Mouse (Mus musculus): ENCODE data around the gene Top2a. TPM values are rescaled to one million over a fixed set of nuclear protein-coding genes. Genes with fewer than 3 reads are reported as not detected.

Top2a gene
- polyA plus RNA-seq, 1 experiment from 2014 or later = 97.6 TPM

- Histone ChIP-seq H3K9ac (replicated peaks; ENCODE audit: low read depth, low read length) (no peak overlapping the region), H3K36me3 (ENCODE audit: control insufficient read depth, insufficient read depth) (no peaks in the 10 kb centered on the region)
These were observed 36.4 kb upstream of the Top2a start for GRCm38 (mm10) chr11:99060435-99060834.

DNA sequence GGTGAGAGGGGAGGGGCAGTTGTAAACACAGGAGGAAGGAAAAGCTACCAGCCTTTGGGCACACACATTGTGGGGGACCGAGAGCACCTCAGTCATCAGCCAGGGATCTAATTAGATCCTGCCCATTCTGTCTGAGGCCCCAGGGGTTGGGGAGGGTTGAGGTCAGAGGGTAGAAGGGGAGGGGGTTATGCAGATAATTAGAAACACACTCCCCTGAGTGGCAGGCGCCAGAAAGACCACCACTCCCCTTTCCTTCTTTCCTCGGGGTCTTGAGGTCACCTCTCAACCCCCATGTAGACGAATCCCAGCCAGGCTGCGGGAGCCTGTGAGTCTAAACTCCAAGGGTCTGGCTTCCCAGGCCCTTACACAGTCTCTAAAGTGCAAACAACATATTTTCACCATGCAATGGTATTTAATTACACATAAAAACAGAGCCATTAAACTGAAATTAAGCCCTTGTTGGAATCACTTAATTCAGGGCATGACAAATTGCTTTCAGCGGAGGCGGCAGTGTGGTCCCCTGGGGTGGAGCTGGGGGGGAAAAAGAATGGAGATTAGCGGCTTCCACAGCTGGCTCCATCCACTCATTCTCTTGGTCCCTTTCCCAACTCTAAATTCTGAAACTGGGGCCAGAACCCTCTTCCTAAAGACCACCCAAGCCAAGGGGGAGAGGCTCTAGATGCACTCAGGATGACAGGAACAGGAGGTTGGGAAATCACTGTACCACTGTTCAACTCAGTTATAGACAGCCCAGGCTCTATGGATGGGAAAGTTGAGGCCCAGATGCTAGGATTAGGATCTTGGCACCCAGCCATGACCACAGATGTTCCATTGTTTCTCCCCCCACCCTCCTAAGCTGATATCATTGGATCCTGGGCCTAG is 31.8 kb upstream of the Top2a start:
- no peak for ATAC-seq
- no peak overlapping the region for H3K27ac ChIP-seq (ENCODE audit: low read length)
- no peaks in the 10 kb centered on the region for H3K27me3 ChIP-seq (replicated peaks; ENCODE audit: control insufficient read depth, insufficient read depth, low read length)
- WGBS = 3% methylated on average over 8 of the region's 8 CpGs
- peaks cover 5% of the 10 kb centered on the region for H3K9me3 ChIP-seq (ENCODE audit: control insufficient read depth, low read length)
- no peak overlapping the region for H3K4me2 ChIP-seq (ENCODE audit: low read length)
- peaks cover 5% of the 10 kb centered on the region; the same call in 1 of the 2 replicates for H3K4me1 ChIP-seq (replicated peaks; ENCODE audit: control insufficient read depth, insufficient read depth, low read length)
- H3K36me3 ChIP-seq (ENCODE audit: control insufficient read depth, insufficient read depth) = no peaks in the 10 kb centered on the region
- no peak overlapping the region for H3K9ac ChIP-seq (replicated peaks; ENCODE audit: low read depth, low read length)
- no peak overlapping the region for H3K4me3 ChIP-seq (replicated peaks; ENCODE audit: low read length)

More at GRCm38 (mm10) chr11:99060435-99060834, 36.4 kb upstream of the Top2a start:
- ATAC-seq = no peak
- Histone ChIP-seq H3K4me3 (replicated peaks; ENCODE audit: low read length) (no peak overlapping the region), H3K4me1 (replicated peaks; ENCODE audit: control insufficient read depth, insufficient read depth, low read length) (peaks cover 5% of the 10 kb centered on the region; the same call in 1 of the 2 replicates), H3K27ac (ENCODE audit: low read length) (no peak overlapping the region), H3K4me2 (ENCODE audit: low read length) (no peak overlapping the region), H3K9me3 (ENCODE audit: control insufficient read depth, low read length) (peaks cover 5% of the 10 kb centered on the region), H3K27me3 (replicated peaks; ENCODE audit: control insufficient read depth, insufficient read depth, low read length) (no peaks in the 10 kb centered on the region)
- WGBS = 91% methylated on average over 3 of the region's 3 CpGs

- no peak for ATAC-seq
- peaks cover 5% of the 10 kb centered on the region for H3K9me3 ChIP-seq (ENCODE audit: control insufficient read depth, low read length)
- no peak overlapping the region for H3K27ac ChIP-seq (ENCODE audit: low read length)
- no peaks in the 10 kb centered on the region for H3K36me3 ChIP-seq (ENCODE audit: control insufficient read depth, insufficient read depth)
- peaks cover 5% of the 10 kb centered on the region; the same call in 1 of the 2 replicates for H3K4me1 ChIP-seq (replicated peaks; ENCODE audit: control insufficient read depth, insufficient read depth, low read length)
- no peak overlapping the region for H3K4me2 ChIP-seq (ENCODE audit: low read length)
- H3K4me3 ChIP-seq (replicated peaks; ENCODE audit: low read length) = no peak overlapping the region
- H3K27me3 ChIP-seq (replicated peaks; ENCODE audit: control insufficient read depth, insufficient read depth, low read length) = no peaks in the 10 kb centered on the region
- WGBS = 56% methylated on average over 4 of the region's 4 CpGs
- H3K9ac ChIP-seq (replicated peaks; ENCODE audit: low read depth, low read length) = no peak overlapping the region
These were observed 31.2 kb upstream of the Top2a start for GRCm38 (mm10) chr11:99055143-99055542.

- 72% methylated on average over 2 of the region's 2 CpGs for WGBS
- no peak overlapping the region for H3K9ac ChIP-seq (replicated peaks; ENCODE audit: low read depth, low read length)
- H3K9me3 ChIP-seq (ENCODE audit: control insufficient read depth, low read length) = no peaks in the 10 kb centered on the region
- H3K27ac ChIP-seq (ENCODE audit: low read length) = no peak overlapping the region
- H3K4me1 ChIP-seq (replicated peaks; ENCODE audit: control insufficient read depth, insufficient read depth, low read length) = peaks cover 9% of the 10 kb centered on the region
- no peak overlapping the region for H3K4me3 ChIP-seq (replicated peaks; ENCODE audit: low read length)
- ATAC-seq = no peak
- no peaks in the 10 kb centered on the region for H3K36me3 ChIP-seq (ENCODE audit: control insufficient read depth, insufficient read depth)
- H3K4me2 ChIP-seq (ENCODE audit: low read length) = no peak overlapping the region
- H3K27me3 ChIP-seq (replicated peaks; ENCODE audit: control insufficient read depth, insufficient read depth, low read length) = no peaks in the 10 kb centered on the region
These were observed 23.7 kb upstream of the Top2a start for GRCm38 (mm10) chr11:99047643-99048042.

DNA sequence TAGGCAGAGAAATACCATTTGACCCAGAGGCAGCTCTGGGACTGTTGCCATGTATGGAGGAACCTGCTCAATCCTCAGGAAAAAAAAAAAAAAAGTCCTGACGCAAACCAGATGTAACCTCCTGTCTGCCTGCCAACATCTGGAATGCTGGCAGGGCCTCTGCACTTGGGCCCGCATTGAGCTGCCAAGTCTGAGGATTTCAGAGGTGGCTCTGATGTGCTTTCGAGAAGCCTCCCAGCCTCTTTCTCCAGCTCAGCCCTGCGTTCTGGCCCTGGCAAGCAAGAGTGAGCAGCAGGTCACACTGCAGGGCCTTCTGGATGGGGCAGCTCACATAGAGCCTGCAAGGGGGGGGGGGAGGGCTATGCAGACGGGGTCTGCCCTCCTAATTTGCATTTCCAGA is 23.1 kb upstream of the Top2a start:
- H3K4me2 ChIP-seq (ENCODE audit: low read length) = no peak overlapping the region
- no peaks in the 10 kb centered on the region for H3K27me3 ChIP-seq (replicated peaks; ENCODE audit: control insufficient read depth, insufficient read depth, low read length)
- H3K4me1 ChIP-seq (replicated peaks; ENCODE audit: control insufficient read depth, insufficient read depth, low read length) = peaks cover 13% of the 10 kb centered on the region
- no peak overlapping the region for H3K9ac ChIP-seq (replicated peaks; ENCODE audit: low read depth, low read length)
- 66% methylated on average over 4 of the region's 5 CpGs for WGBS
- H3K4me3 ChIP-seq (replicated peaks; ENCODE audit: low read length) = no peak overlapping the region
- no peaks in the 10 kb centered on the region for H3K9me3 ChIP-seq (ENCODE audit: control insufficient read depth, low read length)
- H3K27ac ChIP-seq (ENCODE audit: low read length) = 0 out of 2 replicates have a peak overlapping the region, but pooled peaks have one; percentile 20
- no peaks in the 10 kb centered on the region for H3K36me3 ChIP-seq (ENCODE audit: control insufficient read depth, insufficient read depth)
- no peak for ATAC-seq

DNA sequence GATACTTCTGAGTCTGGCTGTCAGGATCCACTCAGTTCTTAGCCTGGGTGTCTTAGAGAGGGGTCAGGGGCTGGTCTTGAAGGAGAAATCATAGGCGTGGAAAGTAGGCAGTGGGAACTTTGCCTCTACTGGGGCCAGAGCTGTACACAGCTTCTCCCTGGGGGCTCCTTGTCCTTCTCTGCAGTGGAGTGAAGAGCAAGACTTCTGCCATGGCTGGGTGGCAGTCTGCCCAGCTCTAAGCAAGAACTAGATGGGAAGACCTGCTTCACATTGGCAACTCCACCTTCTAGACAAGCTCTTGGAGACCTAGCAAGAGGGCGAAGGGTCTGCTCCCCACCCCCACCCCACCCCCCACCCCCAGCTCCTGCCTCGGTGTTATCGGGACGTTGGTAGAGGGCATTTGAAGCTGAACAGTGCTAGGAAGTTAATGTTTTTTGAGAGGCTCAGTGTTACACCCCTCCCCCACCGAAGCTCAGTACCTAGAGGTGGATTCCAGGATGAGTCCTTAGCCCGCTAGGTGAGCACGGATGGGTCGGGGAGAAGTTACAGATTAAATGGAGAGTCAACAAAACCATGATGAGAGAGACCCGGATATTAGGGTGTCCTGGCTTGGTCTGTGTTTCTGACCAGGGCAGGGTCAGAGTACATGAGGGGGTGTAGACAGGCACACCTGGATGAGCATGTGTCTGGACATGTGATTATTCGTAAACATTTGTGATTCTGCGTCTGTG is 21.3 kb upstream of the Top2a start:
- Histone ChIP-seq H3K9me3 (ENCODE audit: control insufficient read depth, low read length) (no peaks in the 10 kb centered on the region), H3K9ac (replicated peaks; ENCODE audit: low read depth, low read length) (no peak overlapping the region), H3K36me3 (ENCODE audit: control insufficient read depth, insufficient read depth) (no peaks in the 10 kb centered on the region), H3K4me3 (replicated peaks; ENCODE audit: low read length) (no peak overlapping the region), H3K4me2 (ENCODE audit: low read length) (no peak overlapping the region), H3K4me1 (replicated peaks; ENCODE audit: control insufficient read depth, insufficient read depth, low read length) (peaks cover 22% of the 10 kb centered on the region), H3K27ac (ENCODE audit: low read length) (no peak overlapping the region), H3K27me3 (replicated peaks; ENCODE audit: control insufficient read depth, insufficient read depth, low read length) (no peaks in the 10 kb centered on the region)
- 92% methylated on average over 12 of the region's 12 CpGs for WGBS
- ATAC-seq = no peak

GRCm38 (mm10) chr11:99044306-99044705 is 20.3 kb upstream of the Top2a start:
- Histone ChIP-seq H3K36me3 (ENCODE audit: control insufficient read depth, insufficient read depth) (no peaks in the 10 kb centered on the region), H3K9ac (replicated peaks; ENCODE audit: low read depth, low read length) (no peak overlapping the region), H3K9me3 (ENCODE audit: control insufficient read depth, low read length) (no peaks in the 10 kb centered on the region), H3K4me1 (replicated peaks; ENCODE audit: control insufficient read depth, insufficient read depth, low read length) (peaks cover 30% of the 10 kb centered on the region), H3K27ac (ENCODE audit: low read length) (no peak overlapping the region), H3K4me3 (replicated peaks; ENCODE audit: low read length) (no peak overlapping the region), H3K27me3 (replicated peaks; ENCODE audit: control insufficient read depth, insufficient read depth, low read length) (no peaks in the 10 kb centered on the region), H3K4me2 (ENCODE audit: low read length) (no peak overlapping the region)
- 95% methylated on average over 5 of the region's 5 CpGs for WGBS
- no peak for ATAC-seq

- no peaks in the 10 kb centered on the region for H3K36me3 ChIP-seq (ENCODE audit: control insufficient read depth, insufficient read depth)
- H3K4me3 ChIP-seq (replicated peaks; ENCODE audit: low read length) = no peak overlapping the region
- H3K9me3 ChIP-seq (ENCODE audit: control insufficient read depth, low read length) = no peaks in the 10 kb centered on the region
- no peaks in the 10 kb centered on the region for H3K27me3 ChIP-seq (replicated peaks; ENCODE audit: control insufficient read depth, insufficient read depth, low read length)
- H3K4me2 ChIP-seq (ENCODE audit: low read length) = no peak overlapping the region
- WGBS = 90% methylated on average over 6 of the region's 6 CpGs
- no peak for ATAC-seq
- no peak overlapping the region for H3K27ac ChIP-seq (ENCODE audit: low read length)
- no peak overlapping the region for H3K9ac ChIP-seq (replicated peaks; ENCODE audit: low read depth, low read length)
- H3K4me1 ChIP-seq (replicated peaks; ENCODE audit: control insufficient read depth, insufficient read depth, low read length) = peaks cover 30% of the 10 kb centered on the region
These were observed 19.6 kb upstream of the Top2a start for GRCm38 (mm10) chr11:99043632-99044031.

GRCm38 (mm10) chr11:99042834-99043431 is 18.9 kb upstream of the Top2a start:
- H3K9ac ChIP-seq (replicated peaks; ENCODE audit: low read depth, low read length) = no peak overlapping the region
- H3K9me3 ChIP-seq (ENCODE audit: control insufficient read depth, low read length) = no peaks in the 10 kb centered on the region
- H3K27ac ChIP-seq (ENCODE audit: low read length) = peak overlapping the region; percentile 2; the same call in 1 of the 2 replicates
- ATAC-seq = no peak
- no peaks in the 10 kb centered on the region for H3K27me3 ChIP-seq (replicated peaks; ENCODE audit: control insufficient read depth, insufficient read depth, low read length)
- H3K4me1 ChIP-seq (replicated peaks; ENCODE audit: control insufficient read depth, insufficient read depth, low read length) = peaks cover 30% of the 10 kb centered on the region
- WGBS = 56% methylated on average over 12 of the region's 12 CpGs
- peak overlapping the region; percentile 99 for H3K4me2 ChIP-seq (ENCODE audit: low read length)
- H3K36me3 ChIP-seq (ENCODE audit: control insufficient read depth, insufficient read depth) = no peaks in the 10 kb centered on the region
- peak overlapping the region; percentile 75 for H3K4me3 ChIP-seq (replicated peaks; ENCODE audit: low read length)
